Mouse (Mus musculus): Measurements from ENCODE around the gene Acadm.

DNA sequence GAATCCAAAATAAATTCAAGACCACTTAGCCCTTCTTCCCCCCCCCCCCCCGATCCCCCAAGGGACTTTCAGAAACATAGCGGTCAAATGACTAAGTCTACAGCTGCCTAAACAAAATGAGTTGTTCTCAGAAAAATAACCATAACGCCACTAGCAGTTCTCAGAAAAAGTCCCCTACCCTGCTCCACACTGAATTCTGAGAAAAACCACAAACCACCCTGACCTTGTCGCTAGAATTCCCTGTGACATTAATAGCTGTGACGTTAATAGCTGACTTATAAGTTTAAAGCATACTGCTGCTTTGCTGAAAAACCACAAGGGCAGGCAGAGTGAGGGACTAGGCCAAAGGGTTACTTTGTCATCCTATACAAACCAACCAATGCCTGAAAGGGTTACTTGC lies 13.5 kb upstream of the Acadm start:
- no peak for TF ChIP-seq CTCF (IDR thresholded peaks at IDR 0.05)
- TF ChIP-seq POLR2A (IDR thresholded peaks at IDR 0.05; ENCODE audit: insufficient read depth, low read depth, low read length) = no peak

Measured in heart, adult 2 months (tissue).